ENCODE assay signal across 9 mouse cellular contexts in the genomic region with DNA sequence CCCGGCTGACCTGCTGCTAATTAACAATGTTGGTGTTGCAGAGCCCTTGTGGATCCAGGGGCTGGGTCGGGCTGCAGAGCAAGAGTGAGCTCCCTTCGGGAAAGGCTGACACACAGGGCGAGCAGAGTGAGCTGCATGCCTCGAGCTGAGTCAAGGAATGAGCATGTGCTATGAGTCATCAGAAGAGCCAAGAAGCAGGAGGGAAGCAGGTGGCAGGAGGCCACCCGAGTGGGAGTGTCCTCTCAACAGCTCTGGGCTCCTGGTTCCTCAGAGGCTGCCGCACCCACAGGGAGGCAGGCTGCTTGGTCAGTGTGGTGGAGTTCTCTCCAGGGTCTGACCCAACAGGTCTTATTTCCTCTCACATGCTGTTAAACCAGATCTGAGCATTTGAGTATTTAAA.
A peak's percentile ranks its signal among the peaks of the same experiment; 100 is the strongest.
DNase-seq lines count a peak whose midpoint lies in the region.
"Had no signal": no experiment of that assay in that cellular context is flagged by ENCODE, and none has a peak within 500 bp of the region (broad histone marks: within the 10 kb centered on the region; RNA-seq: fewer than 3 reads in every experiment).

No protein-coding gene starts in this region.

- H3K36me3 ChIP-seq in heart, embryonic 10.5 days: no peaks in the 10 kb centered on the region

- H3K9me3 ChIP-seq in heart, embryonic 10.5 days: no peaks in the 10 kb centered on the region

- 25% methylated on average over 7 of the region's 7 CpGs for whole genome bisulfite sequencing in heart, embryonic 10.5 days

- H3K4me3 ChIP-seq in heart, embryonic 10.5 days: no peak overlapping the region

- peaks cover 26% of the 10 kb centered on the region for H3K4me1 ChIP-seq in heart, embryonic 10.5 days

- H3K27me3 ChIP-seq in heart, embryonic 10.5 days (ENCODE audit: insufficient read depth, poor library complexity, severe bottlenecking): no peaks in the 10 kb centered on the region

- DNase-seq in right cerebral cortex, adult 18-20 months: peak; percentile 92
- DNase-seq in right cerebral cortex, postnatal 4 days: no peak
- DNase-seq in cerebellum, adult 9-11 months: peak; percentile 60
- DNase-seq in heart, embryonic 10.5 days (ENCODE audit: low spot score): no peak
- peak; percentile 83 for DNase-seq in layer of hippocampus, adult 9-11 months
- peak; percentile 80 for DNase-seq in right cerebral cortex, postnatal 25 days
- DNase-seq in embryo, embryonic 11 days: no peak
- no peak for DNase-seq in neural tube, embryonic 10.5 days (ENCODE audit: extremely low spot score, low spot score)

- 0 out of 2 replicates have a peak overlapping the region, but pooled peaks have one; percentile 29 for H3K27ac ChIP-seq in heart, embryonic 10.5 days
- H3K27ac ChIP-seq: liver, embryonic 14.5 days had no signal

Comparison
In these comparisons a context has a peak if more than half of its experiments do, and no peak if none do; other contexts are left out.
1. DNase-seq: peak in right cerebral cortex, adult 18-20 months (single experiment), cerebellum, adult 9-11 months (single experiment), layer of hippocampus, adult 9-11 months (single experiment) and right cerebral cortex, postnatal 25 days (single experiment); none in right cerebral cortex, postnatal 4 days (single experiment), heart, embryonic 10.5 days (single experiment), embryo, embryonic 11 days (single experiment) and neural tube, embryonic 10.5 days (single experiment).